Mouse (Mus musculus) A20 (cell line): ENCODE measurements around the gene 1700029J07Rik.

Experiments used
- DNase-seq: peaks from one replicate; pipeline ENCODE4 v3.0.0-alpha.2; 2011; ENCODE audit warnings: low read depth, low spot score

Gene 1700029J07Rik

DNA sequence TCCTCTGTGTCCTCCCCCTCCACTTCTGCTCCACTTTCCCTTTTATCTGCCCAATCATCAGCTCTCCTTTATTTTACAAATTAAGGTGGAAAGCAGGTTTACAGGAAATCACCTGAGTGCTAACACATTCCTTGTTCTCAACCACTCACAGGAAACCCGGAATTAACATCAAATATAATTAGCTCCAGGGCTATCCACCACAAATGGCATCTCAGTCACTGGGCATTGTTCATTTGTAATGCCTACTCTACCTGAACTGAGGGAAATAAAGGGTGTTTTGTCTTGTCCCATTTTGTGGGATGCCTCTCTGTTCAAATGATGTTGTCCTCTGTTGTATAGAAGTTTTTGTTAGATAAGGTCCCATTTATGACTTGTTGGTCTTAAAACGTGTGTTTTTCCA is 24.4 kb downstream of the 1700029J07Rik start:
- no peak for DNase-seq

DNA sequence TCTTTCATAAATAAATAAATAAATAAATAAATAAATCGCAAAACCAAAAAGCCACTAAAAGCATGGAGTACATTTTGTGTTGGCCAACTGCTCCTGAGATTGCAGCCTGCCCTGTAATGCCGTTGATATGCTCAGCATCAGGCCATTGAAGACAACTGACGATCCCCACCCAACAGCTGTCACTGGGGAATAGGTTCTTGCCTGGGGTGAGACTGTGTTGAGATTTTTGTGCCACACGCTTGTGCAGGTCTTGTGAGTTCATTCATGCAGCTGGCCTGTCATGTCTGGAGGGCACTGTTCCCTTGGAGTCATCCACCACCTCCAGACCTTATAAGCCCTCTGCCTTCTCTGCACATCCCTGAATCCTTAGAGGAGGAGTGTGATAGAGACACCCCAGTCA is 28.8 kb downstream of the 1700029J07Rik start:
- no peak for DNase-seq

DNA sequence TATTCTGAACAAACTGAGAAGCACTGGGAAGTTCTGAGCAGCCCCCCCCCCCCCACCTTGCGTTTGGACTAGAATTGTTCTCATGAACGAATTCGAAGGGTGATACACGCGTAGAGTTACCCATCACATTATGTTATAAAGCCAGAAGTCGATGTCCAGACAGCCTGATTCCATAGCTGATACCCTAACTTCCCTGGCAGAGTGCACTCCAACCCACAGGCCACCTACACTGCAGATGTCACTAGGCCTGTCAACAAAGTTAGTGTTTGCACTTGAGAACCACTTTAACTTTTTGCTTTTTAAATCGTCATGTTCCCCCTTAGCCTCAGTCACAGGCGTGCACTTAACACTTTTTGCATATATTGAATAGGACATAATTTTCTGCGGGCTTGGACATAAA is 38.1 kb downstream of the 1700029J07Rik start:
- DNase-seq = no peak

DNA sequence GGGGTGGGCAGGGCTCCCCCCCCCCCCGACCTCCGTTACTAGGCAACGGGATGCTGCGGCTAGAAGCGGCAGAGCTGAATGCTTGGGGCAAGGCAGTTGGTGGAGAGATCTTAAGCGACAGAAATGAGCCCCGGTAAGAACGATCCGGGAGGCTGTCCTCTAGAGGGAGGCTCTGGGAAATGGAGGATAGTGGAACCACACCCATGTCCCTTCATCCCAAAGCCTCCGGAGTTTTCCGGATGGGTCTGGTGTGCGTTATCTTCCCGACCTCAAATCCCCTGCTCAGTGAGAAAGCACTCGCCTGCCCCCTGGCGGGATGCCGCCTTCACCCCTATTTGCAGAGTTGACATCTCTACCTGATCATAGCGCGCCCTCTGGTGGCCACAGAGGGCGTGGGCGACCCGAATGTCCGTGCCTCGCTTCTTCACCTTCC is 40.5 kb downstream of the 1700029J07Rik start, which contains the start of gene Ccdc110:
TSS of gene Ccdc110 (plus strand) at position 38 of the 433 bp plus-strand sequence.
- DNase-seq = peak; percentile 92

DNA sequence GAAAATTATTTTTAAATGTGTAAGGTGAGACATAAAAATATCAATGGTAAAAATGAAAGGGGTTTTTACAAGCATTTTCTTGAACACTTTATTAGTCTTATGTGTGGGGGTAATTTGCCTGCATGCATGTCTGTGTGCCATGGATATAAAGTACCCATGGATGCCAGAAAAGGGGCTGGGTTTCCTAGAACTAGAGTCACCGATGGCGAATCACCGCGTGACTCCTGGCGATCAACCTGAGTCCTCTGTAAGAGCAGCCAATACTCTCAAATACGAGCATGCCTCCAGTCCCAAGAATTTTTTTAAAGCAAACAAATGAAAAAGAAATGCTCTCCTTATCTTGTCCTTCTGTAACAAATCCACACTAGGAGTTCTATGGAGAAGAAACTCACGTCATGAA is 52.9 kb downstream of the 1700029J07Rik start:
- no peak for DNase-seq

DNA sequence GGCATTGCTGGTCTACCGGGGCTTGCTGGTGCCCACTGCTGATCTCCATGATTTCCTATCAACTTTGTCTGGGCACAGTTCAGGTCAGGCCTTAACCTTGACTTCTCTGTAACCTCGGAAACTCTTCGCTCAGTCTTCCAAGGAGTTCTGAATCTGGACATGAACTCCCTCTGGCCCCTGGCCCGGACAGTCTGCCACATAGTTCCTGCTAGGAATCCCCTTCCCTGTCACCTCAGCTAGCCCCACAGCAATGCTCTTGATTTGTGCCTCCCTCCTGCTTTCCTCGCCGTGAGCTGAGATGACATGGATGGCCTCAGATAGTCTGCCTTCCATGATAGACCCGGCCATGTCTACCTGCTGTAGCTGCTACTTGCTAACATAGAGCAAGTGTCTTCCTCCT is 54.7 kb downstream of the 1700029J07Rik start:
- DNase-seq = no peak

DNA sequence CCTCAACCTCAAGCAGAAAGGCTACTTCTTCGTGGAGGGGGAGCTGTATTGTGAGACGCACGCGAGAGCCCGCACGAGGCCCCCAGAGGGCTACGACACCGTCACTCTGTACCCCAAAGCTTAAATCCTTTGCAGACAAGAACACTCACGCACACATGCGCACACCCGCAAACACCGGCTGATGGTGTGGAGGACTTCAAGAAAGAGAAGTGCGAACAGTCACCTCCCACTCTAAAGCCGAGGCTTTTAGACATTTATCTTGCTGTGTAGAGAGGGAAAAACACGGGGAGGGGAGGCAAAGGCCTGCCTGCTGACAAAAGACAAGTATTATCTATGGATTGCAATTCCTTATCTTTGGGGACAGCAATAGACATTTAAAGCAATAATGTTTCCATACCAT is 56.2 kb downstream of the 1700029J07Rik start:
- DNase-seq = no peak

DNA sequence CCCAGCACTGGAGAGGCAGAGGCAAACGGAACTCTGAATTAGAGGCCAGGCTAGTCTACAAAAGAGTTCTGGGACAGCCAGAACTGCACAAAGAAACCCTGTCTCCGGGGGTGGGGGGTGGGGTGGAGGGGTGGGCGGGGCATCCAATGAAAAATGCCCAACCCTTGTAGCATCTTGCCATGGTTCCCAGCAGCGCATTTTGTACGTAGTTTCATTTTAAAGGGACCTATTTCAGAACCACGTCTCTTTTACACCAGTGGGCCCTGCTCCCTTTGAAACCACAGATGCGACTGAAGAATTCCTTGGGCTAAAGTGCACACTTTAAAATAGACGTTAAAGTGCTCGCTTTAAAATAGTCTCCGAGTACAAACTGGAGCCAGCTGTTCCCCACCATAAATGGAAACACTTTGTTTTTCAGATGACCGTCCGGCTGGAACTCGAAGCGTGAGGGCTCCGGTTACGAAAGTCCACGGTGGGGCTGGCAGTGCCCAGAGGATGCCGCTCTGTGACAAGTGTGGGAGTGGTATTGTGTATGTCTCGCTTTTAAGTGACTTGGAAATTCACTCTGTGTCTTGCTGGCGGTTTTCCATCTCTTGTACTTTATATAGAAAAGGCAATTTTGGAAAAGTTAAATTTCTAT is 57.9 kb downstream of the 1700029J07Rik start:
- DNase-seq = no peak

DNA sequence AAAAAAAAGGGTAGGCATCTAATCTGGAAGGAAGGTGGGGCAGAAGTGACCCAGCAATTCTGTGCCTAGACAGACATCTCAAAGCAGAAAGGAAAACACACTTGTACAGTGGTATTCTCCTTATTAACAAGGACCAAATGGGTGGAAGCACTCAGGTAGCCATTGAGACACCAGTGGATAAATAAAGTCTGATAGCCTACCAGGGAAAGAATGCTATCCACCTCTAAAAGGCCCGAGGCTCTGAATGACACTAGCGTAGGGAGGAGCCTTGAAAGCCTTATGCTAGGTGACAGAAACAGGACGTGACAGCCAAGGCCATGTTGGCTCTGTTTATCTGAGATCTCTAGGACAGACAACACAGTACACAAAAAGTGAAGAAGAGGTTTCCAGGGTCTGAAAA is 58.6 kb downstream of the 1700029J07Rik start:
- no peak for DNase-seq

DNA sequence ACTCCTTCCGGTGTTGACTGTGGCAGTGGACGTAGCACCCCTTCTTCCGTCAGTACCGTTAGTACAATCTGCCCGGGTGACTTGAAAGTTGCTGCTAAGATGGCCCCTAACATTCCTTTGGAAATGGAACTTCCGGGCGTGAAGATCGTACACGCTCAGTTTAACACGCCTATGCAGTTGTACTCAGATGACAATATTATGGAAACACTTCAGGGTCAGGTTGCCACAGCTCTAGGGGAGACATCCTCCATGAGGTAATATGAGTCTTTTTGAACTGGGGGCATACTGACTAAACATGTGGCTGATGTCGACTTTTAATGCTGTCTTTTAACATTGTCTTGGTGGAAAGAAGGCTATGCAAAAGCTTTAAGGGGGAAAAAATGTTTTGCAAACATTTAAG is 61.3 kb downstream of the 1700029J07Rik start:
- no peak for DNase-seq

DNA sequence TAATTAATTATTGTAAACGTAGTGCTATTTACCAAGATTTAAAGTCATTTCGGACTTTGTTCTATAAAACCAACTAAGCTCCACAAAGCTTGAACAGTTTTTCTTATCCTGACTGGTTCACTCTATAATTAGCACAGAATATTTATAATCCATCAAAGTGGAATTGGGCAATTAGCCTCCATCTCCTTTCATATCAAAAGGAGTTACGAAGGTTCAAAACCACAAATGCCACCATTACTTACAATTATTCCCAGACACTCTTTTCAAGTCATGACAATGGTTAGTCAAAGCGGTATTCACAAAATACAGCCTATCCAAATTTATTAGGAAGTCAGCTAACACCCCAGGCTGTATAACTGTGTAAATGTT is 68.8 kb downstream of the 1700029J07Rik start:
- no peak for DNase-seq

DNA sequence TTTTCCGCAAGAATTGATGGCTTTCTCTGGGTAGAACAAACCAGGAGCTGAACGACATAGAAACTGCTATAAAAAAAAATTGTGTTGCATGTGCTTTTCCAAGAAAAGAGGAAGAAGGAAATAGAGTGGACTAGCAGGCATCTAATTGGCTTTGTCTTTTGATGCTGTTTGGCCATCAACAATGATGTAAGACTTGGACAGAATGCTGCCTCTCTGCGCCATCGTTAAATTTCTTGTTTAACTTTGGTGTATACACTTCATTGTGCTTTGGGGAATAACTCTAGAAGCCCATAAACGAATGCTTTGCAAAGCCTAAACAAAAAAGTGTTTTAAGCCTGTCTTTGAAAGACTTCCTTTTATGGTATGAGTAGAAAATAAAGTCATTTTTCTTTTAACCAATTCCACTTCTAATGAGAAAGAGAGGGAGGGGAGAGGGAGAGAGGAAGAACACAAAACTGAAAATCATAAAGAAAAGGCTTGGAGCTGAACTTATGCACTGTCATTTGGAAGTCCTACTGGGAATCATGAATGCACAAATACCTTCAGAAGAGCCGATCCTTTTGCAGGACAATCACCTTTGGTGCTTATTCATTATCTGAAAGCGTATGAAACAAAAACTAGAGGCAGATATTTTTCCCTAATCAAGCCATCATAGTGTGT is 69.3 kb downstream of the 1700029J07Rik start:
- DNase-seq = no peak

DNA sequence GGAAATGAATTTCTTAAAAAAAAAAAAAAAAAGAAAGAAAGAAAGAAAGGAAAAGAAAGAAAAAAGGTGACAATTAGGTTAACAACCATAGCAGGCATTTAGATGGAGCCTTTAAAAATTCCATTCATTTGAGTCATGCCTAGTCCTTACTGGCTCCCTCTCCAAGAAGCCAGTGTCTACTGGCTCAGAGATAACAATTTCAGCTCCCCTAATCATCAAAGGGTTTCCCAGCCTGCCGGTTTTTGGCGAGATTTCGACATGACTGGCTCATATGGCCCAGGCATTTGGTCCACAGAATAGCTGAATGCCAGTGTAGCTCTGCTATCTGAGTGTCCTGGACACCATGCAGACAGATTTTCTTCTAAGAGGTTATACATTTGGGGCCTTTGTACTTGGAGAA is 71.4 kb downstream of the 1700029J07Rik start:
- no peak for DNase-seq
